Mouse (Mus musculus) CH12.LX (cell line): ENCODE data around the gene Hmgcl.

Experiments
- CTCF ChIP-seq, 2 experiments: IDR thresholded peaks in 1 of 2; conservative IDR thresholded peaks in 1 of 2; 2 replicates each; pipeline ENCODE4 v1.5.1; 2011 to 2012; ENCODE audit warnings: low read depth in 2 of 2, low read length in 2 of 2, improper control_type of control experiment in 1 of 2, inconsistent platforms in 1 of 2, mild to moderate bottlenecking in 1 of 2, moderate library complexity in 1 of 2
- EP300 ChIP-seq: IDR thresholded peaks from 2 replicates; pipeline ENCODE4 v1.6.1; 2011; ENCODE audit warnings: low read length, improper control_type of control experiment
- GABPA ChIP-seq: IDR thresholded peaks from 2 replicates; pipeline ENCODE4 v1.6.1; 2012; ENCODE audit warnings: low read depth, low read length, improper control_type of control experiment, inconsistent platforms; ENCODE audit not compliant: insufficient replicate concordance
- MAFK ChIP-seq: IDR thresholded peaks from 2 replicates; pipeline ENCODE4 v1.6.1; 2011; ENCODE audit warnings: low read length, improper control_type of control experiment; ENCODE audit not compliant: insufficient replicate concordance
- MAX ChIP-seq: IDR thresholded peaks from 2 replicates; pipeline ENCODE4 v1.6.1; 2011; ENCODE audit warnings: low read length, improper control_type of control experiment
- MEF2A ChIP-seq: IDR thresholded peaks from 2 replicates; pipeline ENCODE4 v1.6.1; 2014; ENCODE audit warnings: low read depth, mild to moderate bottlenecking, inconsistent platforms, low read length, improper control_type of control experiment, borderline replicate concordance
- POLR2A ChIP-seq: IDR thresholded peaks from 2 replicates; pipeline ENCODE4 v1.6.1; 2011; ENCODE audit warnings: low read depth, mild to moderate bottlenecking, improper control_type of control experiment, low read length
- RCOR1 ChIP-seq: conservative IDR thresholded peaks from 2 replicates; pipeline ENCODE4 v1.6.1; 2012; ENCODE audit warnings: low read depth, mild to moderate bottlenecking, inconsistent platforms, low read length, improper control_type of control experiment
- SIN3A ChIP-seq: IDR thresholded peaks from 2 replicates; pipeline ENCODE4 v1.6.1; 2012; ENCODE audit warnings: low read length, improper control_type of control experiment, inconsistent platforms
- SMC3 ChIP-seq: IDR thresholded peaks from 2 replicates; pipeline ENCODE4 v1.6.1; 2011; ENCODE audit warnings: low read depth, low read length, improper control_type of control experiment
- ZC3H11A ChIP-seq: IDR thresholded peaks from 2 replicates; pipeline ENCODE4 v1.6.1; 2012; ENCODE audit warnings: low read depth, mild to moderate bottlenecking, inconsistent platforms, low read length, improper control_type of control experiment
- ZMIZ1 ChIP-seq: IDR thresholded peaks from 2 replicates; pipeline ENCODE4 v1.6.1; 2012; ENCODE audit warnings: low read depth, mild to moderate bottlenecking, inconsistent platforms, low read length, improper control_type of control experiment

- TF ChIP-seq RCOR1: no peak
- TF ChIP-seq POLR2A: no peak
- no peak for TF ChIP-seq GABPA
- no peak for TF ChIP-seq EP300
- no peak for TF ChIP-seq MAFK
- TF ChIP-seq SIN3A: no peak
- TF ChIP-seq CTCF (conservative IDR thresholded peaks at IDR 0.05 in 1 of 2, IDR thresholded peaks at IDR 0.05 in 1 of 2; ENCODE audit: low read depth in 2 of 2, low read length in 2 of 2): peak in 1 of 2 experiments; percentile 56; a peak in 2 of 4 replicates
- TF ChIP-seq SMC3: peak; percentile 64
- no peak for TF ChIP-seq ZC3H11A
- no peak for TF ChIP-seq MAX
- no peak for TF ChIP-seq MEF2A
- TF ChIP-seq ZMIZ1: no peak
Observed at GRCm38 (mm10) chr4:136010586-136010985, 64.3 kb downstream of the Hmgcl start.
